Mouse (Mus musculus): Measurements from ENCODE around the gene Slc17a3.

Slc17a3 gene

DNA sequence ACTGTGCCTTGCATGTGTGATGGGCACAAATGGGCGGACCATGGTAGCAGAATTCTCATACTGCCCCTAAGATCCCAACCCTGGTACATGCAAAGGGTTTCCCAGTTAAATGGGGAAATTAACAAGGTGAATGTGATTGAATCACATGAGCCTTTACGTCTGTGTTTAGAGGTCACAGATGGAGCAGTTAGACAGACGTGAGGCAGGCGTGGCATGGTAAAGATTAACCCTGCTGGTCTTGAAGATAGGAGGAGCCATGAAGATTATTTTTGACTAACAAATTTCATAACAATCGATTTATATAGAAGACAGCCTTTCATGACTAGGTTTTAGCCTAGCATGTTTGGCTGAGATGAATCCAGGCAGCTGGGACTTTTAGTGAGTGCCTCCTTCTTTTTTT lies 33.9 kb downstream of the Slc17a3 start:
- no peak for ATAC-seq (ENCODE audit: low TSS enrichment)

DNA sequence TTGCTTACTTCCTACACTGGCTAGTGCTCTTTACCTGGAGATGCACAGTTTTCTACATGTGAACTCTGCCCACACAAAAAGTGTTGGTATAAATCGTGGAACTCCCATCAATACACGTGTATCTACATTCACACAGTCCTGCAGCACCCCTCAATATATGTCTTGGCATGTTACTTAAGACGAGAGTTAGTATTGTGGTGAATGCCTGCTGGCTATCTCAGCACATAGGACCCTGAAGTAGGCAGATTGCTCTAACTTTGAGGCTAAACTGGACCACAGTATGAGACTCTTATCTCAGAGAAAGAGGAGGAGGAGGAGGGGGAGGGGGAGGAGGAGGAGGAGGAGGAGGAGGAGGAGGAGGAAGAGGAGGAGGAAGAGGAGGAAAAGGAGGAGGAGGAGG lies 39.9 kb downstream of the Slc17a3 start:
- ATAC-seq (ENCODE audit: low TSS enrichment): no peak

DNA sequence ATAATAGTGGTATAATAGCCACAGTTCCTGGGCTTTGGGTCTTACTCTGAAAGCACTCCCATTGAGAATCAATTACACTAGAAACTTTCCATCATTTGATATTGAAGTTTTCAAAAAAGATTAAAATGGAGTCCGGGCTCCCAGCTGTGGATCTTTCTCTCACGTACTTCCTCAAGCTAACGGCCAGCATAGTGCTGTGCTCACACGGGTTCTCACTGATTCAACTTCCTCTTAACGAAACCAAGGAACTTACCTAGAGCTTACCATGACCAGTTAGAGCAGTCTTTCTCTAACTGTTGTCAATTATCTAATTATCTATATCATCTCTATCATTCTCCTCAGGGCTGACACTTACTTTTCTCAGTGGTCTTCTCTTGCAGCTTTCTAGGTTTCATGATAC lies 40.4 kb downstream of the Slc17a3 start:
- no peak for ATAC-seq (ENCODE audit: low TSS enrichment)

DNA sequence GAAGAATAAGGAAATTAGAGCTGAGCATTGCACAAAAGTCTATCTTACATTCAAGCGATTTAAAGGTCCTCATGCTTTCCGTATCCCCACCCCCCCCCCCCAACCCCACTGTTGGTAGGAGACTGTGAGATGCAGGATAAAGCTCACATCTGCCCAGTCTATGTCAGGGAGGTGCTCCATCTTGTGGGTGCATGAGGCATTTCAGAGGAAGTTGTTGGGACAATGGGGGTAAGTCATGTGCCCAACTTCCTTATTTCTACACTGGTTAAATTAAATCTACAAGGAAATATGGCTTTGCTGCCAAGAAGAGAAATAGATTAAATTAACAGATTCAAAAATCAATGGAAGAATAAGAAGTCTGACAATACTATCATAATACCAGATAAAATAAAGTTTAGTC lies 46.3 kb downstream of the Slc17a3 start:
- ATAC-seq (ENCODE audit: low TSS enrichment): peak; percentile 59; the same call in 1 of the 2 replicates

DNA sequence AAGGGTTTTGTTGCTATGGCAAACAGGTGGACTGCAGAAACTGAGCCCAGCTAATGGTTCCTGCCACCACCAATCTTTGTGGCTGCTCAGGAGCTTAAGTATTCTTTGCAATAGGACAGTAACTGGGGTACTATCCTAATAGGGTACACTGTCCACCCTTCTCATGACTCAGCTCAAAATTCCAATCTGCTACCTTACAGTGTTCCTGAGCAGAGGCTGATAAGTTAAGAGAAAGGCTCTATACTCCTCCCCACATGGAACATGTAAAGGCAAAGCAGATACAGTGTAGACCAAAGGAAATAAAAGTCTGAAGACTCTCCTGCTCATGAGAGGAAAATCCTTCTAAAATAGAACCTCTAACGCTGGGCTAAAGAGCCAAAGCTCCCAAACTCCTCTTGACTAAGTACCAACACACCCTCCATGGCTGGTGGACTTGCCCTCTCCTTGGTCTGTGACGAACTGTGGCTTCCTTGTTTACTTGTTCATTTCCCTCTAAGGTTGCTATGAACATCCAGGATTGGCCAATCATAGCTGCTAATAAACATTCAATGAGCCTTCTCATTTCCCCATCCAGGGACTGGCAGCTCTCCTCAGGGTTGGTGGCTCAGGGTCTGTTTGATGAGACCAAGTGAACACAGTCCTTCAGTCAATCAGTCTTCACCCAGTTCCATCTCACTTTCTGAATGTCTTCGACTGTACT lies 47.9 kb downstream of the Slc17a3 start:
- no peak for ATAC-seq (ENCODE audit: low TSS enrichment)

DNA sequence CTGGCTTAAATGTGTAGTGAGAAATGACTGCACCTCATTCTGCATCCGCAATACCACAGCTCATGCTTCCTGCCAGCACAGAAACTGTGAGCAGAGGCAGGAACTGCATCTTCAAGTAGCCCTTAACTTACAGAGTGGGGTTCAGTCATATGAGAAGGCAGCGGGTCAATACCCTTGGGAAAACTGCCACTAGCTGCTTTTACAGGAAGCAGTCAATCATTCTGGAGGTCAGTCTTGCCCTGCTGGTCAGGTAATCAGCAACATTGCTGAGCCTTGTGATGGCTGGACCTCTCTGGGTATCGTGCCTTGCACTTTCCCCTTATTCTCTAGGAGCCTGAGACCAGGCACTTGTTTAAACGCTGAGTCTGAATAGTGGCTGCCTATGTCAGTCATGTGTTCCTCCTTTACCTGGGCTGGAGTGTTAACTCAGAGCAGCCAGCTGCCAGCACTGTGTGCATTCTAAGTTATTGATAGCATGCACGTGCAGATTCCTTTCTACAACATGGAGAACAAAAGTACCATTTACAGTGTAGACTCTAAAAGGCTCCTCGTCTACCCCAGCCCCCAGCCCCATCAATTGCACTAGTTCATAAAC lies 49.9 kb downstream of the Slc17a3 start:
- ATAC-seq (ENCODE audit: low TSS enrichment): no peak

DNA sequence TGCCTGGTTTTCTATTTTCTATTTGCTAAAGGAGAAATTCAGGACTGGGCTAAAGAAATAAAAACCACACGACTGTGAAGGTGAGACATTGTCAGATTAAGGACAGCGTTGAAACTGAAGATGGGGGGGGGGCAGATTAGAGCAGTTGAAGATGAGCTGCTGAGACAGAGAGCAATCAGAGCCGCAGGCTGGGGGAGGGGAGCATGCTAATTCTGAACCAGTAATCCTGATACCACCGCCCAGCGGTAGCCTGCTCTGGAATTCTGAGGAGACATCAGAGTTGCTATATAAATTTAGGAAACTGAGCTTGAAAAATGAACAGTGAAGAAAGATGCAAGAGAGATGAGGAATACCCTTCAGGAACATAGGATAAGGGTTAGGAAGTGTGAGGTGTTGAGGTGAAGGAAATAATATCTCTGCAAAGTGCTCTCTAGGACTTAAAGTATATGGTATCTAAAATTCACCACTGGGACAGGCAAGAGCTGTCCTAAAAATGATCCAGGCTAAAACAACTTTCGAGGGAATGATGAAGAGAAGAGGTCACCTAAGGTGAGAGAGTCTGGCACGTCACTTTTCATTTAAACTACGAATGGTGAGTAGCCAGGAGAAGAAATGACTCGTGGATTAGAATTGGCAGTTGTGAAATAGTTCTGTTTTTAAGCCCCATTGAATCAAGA lies 53.5 kb downstream of the Slc17a3 start:
- ATAC-seq (ENCODE audit: low TSS enrichment): no peak

DNA sequence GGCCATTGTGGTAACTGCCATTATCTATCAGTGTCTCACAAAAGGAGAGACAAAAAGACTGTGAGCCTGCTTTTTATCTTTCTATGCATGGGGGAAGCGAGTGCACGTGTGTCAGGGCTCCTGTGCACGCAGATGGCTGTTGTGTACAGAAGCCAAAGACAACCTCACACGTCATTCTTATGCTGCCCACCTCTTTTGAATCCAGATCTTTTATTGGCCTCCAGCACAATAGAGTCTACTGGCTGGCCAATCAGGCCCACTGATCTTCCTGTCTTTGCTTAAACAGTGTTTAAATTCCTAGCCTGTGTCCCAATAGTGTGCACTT lies 54.0 kb downstream of the Slc17a3 start:
- no peak for ATAC-seq (ENCODE audit: low TSS enrichment)

DNA sequence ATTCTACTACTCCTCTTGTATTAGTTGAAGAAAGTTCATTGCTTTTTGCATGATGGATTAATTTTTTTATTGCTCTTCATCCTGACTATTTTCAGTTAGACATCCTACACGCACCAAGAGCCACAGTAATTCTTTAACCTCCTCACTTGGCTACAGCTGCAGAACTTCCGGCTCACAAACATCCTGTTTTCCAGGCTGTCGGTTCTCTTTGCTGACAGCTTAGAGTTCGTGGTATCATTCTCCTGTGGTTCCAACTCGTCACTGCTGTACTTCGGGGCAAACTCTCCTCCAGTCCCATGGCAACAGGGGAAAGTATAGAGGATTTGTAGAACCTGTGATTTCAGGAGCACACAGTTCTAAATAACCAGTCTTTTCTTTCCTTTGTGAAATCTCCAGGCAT lies 59.0 kb downstream of the Slc17a3 start:
- ATAC-seq (ENCODE audit: low TSS enrichment): no peak

DNA sequence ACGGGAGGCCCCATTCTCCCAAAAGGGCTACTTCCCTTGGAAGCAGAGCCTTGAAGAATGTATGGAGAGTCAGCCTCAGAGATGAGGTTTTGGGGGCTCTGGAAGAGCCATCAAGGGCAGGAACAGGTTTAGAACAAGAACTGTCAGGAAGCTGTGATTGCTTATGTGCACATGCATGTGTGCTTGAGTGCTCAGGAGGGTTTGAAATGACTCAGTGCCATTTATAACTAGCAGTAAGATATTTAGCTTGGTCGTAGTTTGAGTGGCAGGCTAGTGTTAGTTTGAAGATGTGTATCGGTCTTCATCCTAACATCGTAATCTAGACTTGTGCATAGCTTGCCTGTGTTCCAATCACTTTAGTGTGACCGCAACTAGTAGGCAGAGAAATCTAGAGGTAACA lies 67.7 kb downstream of the Slc17a3 start:
- no peak for ATAC-seq (ENCODE audit: low TSS enrichment)

DNA sequence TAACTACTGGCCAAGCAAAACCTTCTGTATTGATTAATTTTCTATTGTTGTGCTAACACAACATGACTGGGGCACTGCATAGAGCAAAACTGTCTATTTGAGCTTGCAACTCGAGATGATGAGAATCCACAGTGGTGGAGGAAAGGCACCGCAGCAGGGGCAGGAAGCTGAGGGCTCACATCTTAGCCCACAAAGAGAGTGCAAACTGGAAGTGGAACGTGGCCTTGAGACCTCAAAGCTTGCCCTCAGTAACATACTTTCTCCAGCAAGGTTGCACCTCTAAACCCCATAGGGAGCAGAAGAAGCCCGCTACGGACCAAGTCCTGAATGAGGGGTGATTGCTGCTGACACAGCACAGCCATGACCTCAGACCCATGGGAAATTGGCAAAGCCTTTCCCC lies 70.9 kb downstream of the Slc17a3 start:
- ATAC-seq (ENCODE audit: low TSS enrichment): no peak

Data from frontal cortex, adult (tissue).